Mouse (Mus musculus): ENCODE results near the gene Lrrc28.
A peak's percentile ranks its signal among the peaks of the same experiment; 100 is the strongest.

Lrrc28 gene

GRCm38 (mm10) chr7:67645681-67646014 is 580 bp upstream of the Lrrc28 start:
- no peak for DNase-seq (ENCODE audit: low read depth, low spot score)

- peak; percentile 41 for DNase-seq (ENCODE audit: low read depth, low spot score)
These were observed 777 bp downstream of the Lrrc28 start for GRCm38 (mm10) chr7:67644291-67644690.

- DNase-seq (ENCODE audit: low read depth, low spot score): no peak
These were observed 2.1 kb downstream of the Lrrc28 start for GRCm38 (mm10) chr7:67642955-67643354.

GRCm38 (mm10) chr7:67639006-67639405 is 6.1 kb downstream of the Lrrc28 start:
- peak; percentile 38 for DNase-seq (ENCODE audit: low read depth, low spot score)

- no peak for DNase-seq (ENCODE audit: low read depth, low spot score)
These were observed 8.9 kb downstream of the Lrrc28 start for GRCm38 (mm10) chr7:67636161-67636560.

- DNase-seq (ENCODE audit: low read depth, low spot score): no peak
These were observed 10.9 kb downstream of the Lrrc28 start for GRCm38 (mm10) chr7:67634210-67634609.

GRCm38 (mm10) chr7:67632380-67632779 is 12.7 kb downstream of the Lrrc28 start:
- no peak for DNase-seq (ENCODE audit: low read depth, low spot score)

- peak; percentile 76 for DNase-seq (ENCODE audit: low read depth, low spot score)
These were observed 14.3 kb downstream of the Lrrc28 start for GRCm38 (mm10) chr7:67630817-67631216.

GRCm38 (mm10) chr7:67629681-67630080 is 15.4 kb downstream of the Lrrc28 start:
- DNase-seq (ENCODE audit: low read depth, low spot score): no peak

GRCm38 (mm10) chr7:67626671-67627070 is 18.4 kb downstream of the Lrrc28 start:
- DNase-seq (ENCODE audit: low read depth, low spot score): no peak

GRCm38 (mm10) chr7:67622151-67622550 is 22.9 kb downstream of the Lrrc28 start:
- DNase-seq (ENCODE audit: low read depth, low spot score): no peak

- no peak for DNase-seq (ENCODE audit: low read depth, low spot score)
These were observed 25.2 kb downstream of the Lrrc28 start for GRCm38 (mm10) chr7:67619836-67620235.

GRCm38 (mm10) chr7:67618316-67618715 is 26.8 kb downstream of the Lrrc28 start:
- no peak for DNase-seq (ENCODE audit: low read depth, low spot score)

GRCm38 (mm10) chr7:67617646-67618045 is 27.4 kb downstream of the Lrrc28 start:
- no peak for DNase-seq (ENCODE audit: low read depth, low spot score)

GRCm38 (mm10) chr7:67616890-67617289 is 28.2 kb downstream of the Lrrc28 start:
- no peak for DNase-seq (ENCODE audit: low read depth, low spot score)

GRCm38 (mm10) chr7:67614464-67614861 is 30.6 kb downstream of the Lrrc28 start:
- no peak for DNase-seq (ENCODE audit: low read depth, low spot score)

- no peak for DNase-seq (ENCODE audit: low read depth, low spot score)
These were observed 31.1 kb downstream of the Lrrc28 start for GRCm38 (mm10) chr7:67613795-67614463.

- no peak for DNase-seq (ENCODE audit: low read depth, low spot score)
These were observed 36.6 kb downstream of the Lrrc28 start for GRCm38 (mm10) chr7:67608348-67609024.

- DNase-seq (ENCODE audit: low read depth, low spot score): no peak
These were observed 37.3 kb downstream of the Lrrc28 start for GRCm38 (mm10) chr7:67607669-67608347.

- no peak for DNase-seq (ENCODE audit: low read depth, low spot score)
These were observed 38.8 kb downstream of the Lrrc28 start for GRCm38 (mm10) chr7:67606250-67606649.

- no peak for DNase-seq (ENCODE audit: low read depth, low spot score)
These were observed 40.0 kb downstream of the Lrrc28 start for GRCm38 (mm10) chr7:67605114-67605513.

- peak; percentile 76 for DNase-seq (ENCODE audit: low read depth, low spot score)
These were observed 47.0 kb downstream of the Lrrc28 start for GRCm38 (mm10) chr7:67598050-67598449.

GRCm38 (mm10) chr7:67596961-67597360 is 48.1 kb downstream of the Lrrc28 start:
- no peak for DNase-seq (ENCODE audit: low read depth, low spot score)

Data from telencephalon, adult 2 months (tissue).